Mouse (Mus musculus) kidney, adult 9 months (tissue): ENCODE measurements at regions not wholly inside any gene's neighbourhood (a gene's known extent, or its start where the extent isn't known, plus 50 kb on each side); places are given as distances from the start of the nearest gene placed in this dataset.
A peak's percentile ranks its signal among the peaks of the same experiment; 100 is the strongest.
"Not testable (repeated sequence)": the region's sequence is repeated elsewhere in the genome, so short reads cannot be mapped to it uniquely, and the experiment has no call there.

Source experiments
- DNase-seq: peaks from one replicate; pipeline ENCODE4 v3.0.0; 2022

DNA sequence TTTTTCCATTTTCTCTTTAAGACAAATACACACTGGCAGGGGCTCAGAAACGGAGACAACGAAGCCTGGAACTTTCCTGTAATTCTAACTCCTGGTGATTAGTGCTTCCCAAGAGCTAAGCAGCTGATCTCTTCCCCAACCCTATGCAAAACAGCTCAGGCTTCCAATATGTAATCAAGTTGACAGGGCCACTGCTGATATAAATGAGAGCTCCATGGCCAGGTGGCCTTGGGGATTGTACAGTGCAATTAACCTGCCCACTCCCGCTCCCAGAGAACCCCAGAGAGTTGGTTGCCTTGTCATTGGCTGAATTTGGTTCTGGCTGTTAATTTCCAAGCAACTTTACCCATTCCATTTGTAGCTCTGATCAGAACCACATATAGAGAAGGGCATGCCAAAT lies 67.8 kb downstream of the 4933415F23Rik start:
- no peak for DNase-seq

- no peak for DNase-seq
These were observed 78.5 kb downstream of the 4933415F23Rik start for GRCm38 (mm10) chr1:23023536-23023935.

DNA sequence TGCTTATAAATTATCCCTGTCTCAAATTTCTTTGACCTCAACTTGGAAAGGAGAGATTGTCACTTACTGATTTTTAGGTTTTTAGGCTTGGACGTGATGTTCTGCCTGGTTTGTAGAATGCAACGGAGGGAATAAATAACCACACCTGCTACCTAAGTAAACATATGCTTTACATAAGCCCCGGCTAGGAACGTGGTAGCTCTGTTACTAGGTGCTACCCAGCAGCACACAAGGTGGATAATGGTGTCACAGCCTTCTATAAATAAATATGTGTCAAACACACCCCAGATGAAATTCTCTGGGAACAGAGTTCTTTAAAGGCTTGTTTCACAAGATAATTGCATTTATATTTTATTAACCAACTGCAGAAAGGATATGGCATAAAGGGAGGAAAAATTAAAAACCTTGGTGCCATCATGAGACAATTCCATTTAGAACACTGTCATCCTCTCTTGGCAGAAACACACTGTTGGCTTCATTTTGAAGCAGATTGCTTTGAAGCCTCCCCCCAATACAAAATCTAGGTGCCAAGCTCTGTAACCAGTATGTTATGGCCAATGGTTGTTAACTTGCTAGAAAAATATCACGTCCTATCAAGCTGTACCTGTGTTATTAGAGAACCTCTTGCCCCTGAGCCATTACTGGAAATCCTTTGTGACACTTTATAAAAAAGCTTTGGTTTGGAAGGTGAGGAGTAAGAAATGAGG lies 94.1 kb downstream of the 4933415F23Rik start:
- no peak for DNase-seq

DNA sequence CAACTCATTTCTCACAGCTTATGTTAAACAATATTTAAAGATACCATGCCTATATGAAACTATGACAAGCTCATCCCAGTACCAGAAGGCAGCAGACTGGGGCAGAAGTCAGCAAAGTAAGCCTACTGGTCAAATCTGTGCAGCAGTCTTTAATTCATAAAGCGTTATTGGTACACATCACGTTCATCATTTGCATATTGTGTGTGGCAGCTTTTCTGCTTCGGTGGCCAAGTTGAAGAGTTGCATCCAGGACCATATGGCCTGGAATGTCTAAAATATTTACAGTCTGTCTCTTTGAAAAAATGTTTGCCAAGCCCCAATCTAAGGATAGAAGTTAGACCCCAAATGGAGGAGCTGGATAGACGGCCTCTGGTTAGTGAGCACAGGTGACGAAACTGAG lies 97.2 kb downstream of the 4933415F23Rik start:
- DNase-seq, result no peak

DNA sequence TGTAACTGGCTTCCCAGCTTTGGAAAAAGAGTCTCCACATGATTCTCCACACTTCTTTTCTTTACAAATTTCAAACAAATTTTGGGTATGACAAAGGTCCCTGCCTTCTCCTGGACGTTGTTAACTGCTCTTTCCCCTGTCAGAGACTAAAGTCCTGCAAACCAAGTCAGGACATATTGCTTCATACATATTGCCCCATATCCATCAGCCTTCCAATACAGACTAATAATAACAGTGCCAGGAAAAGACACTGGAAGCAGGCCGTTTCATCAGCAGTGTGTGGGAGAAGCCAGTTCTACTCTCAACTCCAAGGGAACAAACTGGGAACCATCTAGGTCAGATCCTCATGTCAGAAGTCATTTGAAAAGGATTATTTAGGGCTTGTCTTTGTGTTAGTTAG lies 105.4 kb downstream of the 4933415F23Rik start:
- DNase-seq, result no peak

GRCm38 (mm10) chr1:22989521-22990221 lies 112.4 kb downstream of the 4933415F23Rik start:
- DNase-seq, result no peak

- DNase-seq, result no peak
These were observed 114.5 kb downstream of the 4933415F23Rik start for GRCm38 (mm10) chr1:22987521-22987920.

- DNase-seq, result not testable (repeated sequence)
These were observed 117.8 kb downstream of the 4933415F23Rik start for GRCm38 (mm10) chr1:22984276-22984675.

- no peak for DNase-seq
These were observed 127.1 kb downstream of the 4933415F23Rik start for GRCm38 (mm10) chr1:22974917-22975316.

DNA sequence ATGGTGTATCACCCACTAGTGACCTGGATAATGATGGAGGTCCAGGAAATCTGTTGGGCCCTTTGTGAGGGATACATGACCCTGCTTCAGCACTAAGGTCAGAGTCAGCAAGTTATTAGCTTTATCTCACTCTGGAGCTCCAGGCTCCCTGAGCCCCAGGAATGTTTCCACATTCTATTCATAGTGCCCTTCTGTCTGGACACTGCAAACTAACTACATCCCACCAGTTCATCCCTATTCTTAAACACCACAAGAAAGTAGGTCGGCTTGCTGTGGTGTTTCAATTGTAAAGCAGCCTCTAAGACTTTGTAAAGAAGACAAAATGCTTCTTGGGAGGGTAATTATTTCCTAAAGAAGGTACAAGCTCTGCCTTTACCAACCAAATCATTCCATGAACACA lies 138.2 kb upstream of the Rims1 start:
- DNase-seq, result no peak

- no peak for DNase-seq
These were observed 134.0 kb upstream of the Rims1 start for GRCm38 (mm10) chr1:22939816-22940215.

GRCm38 (mm10) chr1:22931147-22931896 lies 125.5 kb upstream of the Rims1 start:
- DNase-seq, result no peak

DNA sequence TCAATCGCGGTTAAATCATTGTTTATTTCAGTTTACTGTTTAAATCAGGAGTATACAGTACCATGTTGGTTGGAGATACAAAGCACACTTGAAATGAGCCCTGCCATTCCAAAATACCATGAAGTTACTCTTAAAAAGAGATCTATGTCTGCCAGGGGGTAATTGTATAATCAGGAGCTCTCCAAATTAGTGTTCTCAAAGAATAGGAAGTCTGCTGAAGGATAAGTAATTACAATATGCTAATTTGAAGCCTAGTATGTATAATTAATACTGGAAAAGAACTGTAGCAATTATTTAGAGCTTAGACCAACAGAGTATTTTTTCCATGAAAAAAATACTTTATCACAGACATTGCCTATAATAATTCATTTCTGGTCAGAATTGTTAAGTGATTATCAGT lies 97.2 kb upstream of the Rims1 start:
- DNase-seq, result no peak

GRCm38 (mm10) chr1:22901018-22901625 lies 95.3 kb upstream of the Rims1 start:
- DNase-seq, result no peak

DNA sequence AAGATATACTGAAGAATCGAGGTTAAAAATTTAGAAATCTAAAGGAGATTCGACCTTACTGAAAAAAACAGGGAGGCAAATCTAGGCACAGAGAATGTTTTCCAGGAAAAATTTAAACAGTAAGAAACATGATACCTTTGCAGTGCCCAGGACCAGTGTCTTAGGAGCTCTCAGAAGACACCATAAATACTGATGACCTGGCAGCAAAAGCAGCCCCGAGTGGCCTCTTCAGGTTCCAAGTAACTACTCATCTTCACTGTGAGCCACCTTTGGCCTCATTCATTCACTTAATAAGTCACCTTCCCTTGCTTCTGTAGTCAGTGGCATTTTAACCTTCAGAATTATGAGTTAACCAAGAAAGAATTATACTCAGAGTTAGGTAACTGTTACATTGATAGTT lies 89.3 kb upstream of the Rims1 start:
- DNase-seq, result peak; percentile 71

DNA sequence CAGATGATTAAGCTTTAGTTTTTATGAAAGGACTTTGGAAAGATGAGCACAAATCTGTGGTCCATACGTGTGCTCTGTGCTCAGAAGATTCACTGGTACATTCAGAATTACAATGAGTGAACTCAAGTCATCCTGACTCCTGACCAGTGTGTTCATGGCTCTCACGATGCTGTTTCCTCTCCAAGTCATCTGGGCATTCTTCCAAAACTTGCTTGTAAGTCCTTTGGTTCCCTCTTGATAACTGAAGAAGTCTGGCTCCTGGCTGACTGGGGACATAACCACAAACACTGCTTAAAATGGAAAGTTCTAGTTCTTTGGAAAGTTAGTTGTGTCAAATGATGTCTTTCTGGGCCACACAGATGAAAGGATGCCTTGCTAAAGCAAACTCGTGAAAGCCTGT lies 57.2 kb upstream of the Rims1 start:
- DNase-seq, result no peak
